Mouse (Mus musculus): ENCODE measurements at regions not wholly inside any gene's neighbourhood (a gene's known extent, or its start where the extent isn't known, plus 50 kb on each side); places are given as distances from the start of the nearest gene placed in this dataset.

- no peak for DNase-seq
Measured at GRCm38 (mm10) chr6:140167182-140167581, 125.9 kb upstream of the Plcz1 start.

GRCm38 (mm10) chr6:140162729-140163128, 121.5 kb upstream of the Plcz1 start:
- DNase-seq = no peak

- no peak for DNase-seq
Measured at GRCm38 (mm10) chr6:140161482-140161881, 120.2 kb upstream of the Plcz1 start.

- DNase-seq = no peak
Measured at GRCm38 (mm10) chr6:140160946-140161345, 119.7 kb upstream of the Plcz1 start.

GRCm38 (mm10) chr6:140158986-140159385, 117.7 kb upstream of the Plcz1 start:
- no peak for DNase-seq

GRCm38 (mm10) chr6:140157375-140157774, 116.1 kb upstream of the Plcz1 start:
- DNase-seq = no peak

- DNase-seq = no peak
Measured at GRCm38 (mm10) chr6:140152418-140153176, 111.3 kb upstream of the Plcz1 start.

GRCm38 (mm10) chr6:140148628-140149245, 107.5 kb upstream of the Plcz1 start:
- no peak for DNase-seq

GRCm38 (mm10) chr6:140148138-140148537, 106.9 kb upstream of the Plcz1 start:
- no peak for DNase-seq

- no peak for DNase-seq
Measured at GRCm38 (mm10) chr6:140147711-140148110, 106.5 kb upstream of the Plcz1 start.

GRCm38 (mm10) chr6:140133734-140134133, 92.5 kb upstream of the Plcz1 start:
- no peak for DNase-seq

- no peak for DNase-seq
Measured at GRCm38 (mm10) chr6:140126645-140127044, 85.4 kb upstream of the Plcz1 start.

GRCm38 (mm10) chr6:140114024-140114423, 72.8 kb upstream of the Plcz1 start:
- no peak for DNase-seq

GRCm38 (mm10) chr6:140112054-140112453, 70.8 kb upstream of the Plcz1 start:
- no peak for DNase-seq

- no peak for DNase-seq
Measured at GRCm38 (mm10) chr6:140108083-140108482, 66.8 kb upstream of the Plcz1 start.

GRCm38 (mm10) chr6:140107628-140108027, 66.4 kb upstream of the Plcz1 start:
- DNase-seq = no peak

- DNase-seq = no peak
Measured at GRCm38 (mm10) chr6:140106141-140106540, 64.9 kb upstream of the Plcz1 start.

- no peak for DNase-seq
Measured at GRCm38 (mm10) chr6:140102043-140102442, 60.8 kb upstream of the Plcz1 start.

- DNase-seq = no peak
Measured at GRCm38 (mm10) chr6:140095416-140095815, 54.2 kb upstream of the Plcz1 start.

Data from liver (tissue).